Mouse (Mus musculus): ENCODE data around the gene Cks2. TPM values are rescaled to one million over a fixed set of nuclear protein-coding genes. Genes with fewer than 3 reads are reported as not detected.

Cks2 gene
- 414 and 561 TPM in 2 replicates for polyA plus RNA-seq (2014; fragmentation: Nextera tagmentation; extraction: Ambion mirVana)

GRCm38 (mm10) chr13:51644829-51645789, at the start of gene Cks2:
Gene Cks2, plus strand, starts transcription at chr13:51645232.
- Histone ChIP-seq H3K9ac (ENCODE audit: low read depth, low read length) (peak within 1 kb of the TSS; percentile 95), H3K9me3 (ENCODE audit: control insufficient read depth, low read length) (no peaks in the 10 kb centered on the region), H3K27ac (ENCODE audit: low read depth, low read length) (peak within 1 kb of the TSS; percentile 71), H3K36me3 (ENCODE audit: control insufficient read depth, insufficient read depth, low read length) (peaks cover 7% of the 10 kb centered on the region; the same call in 1 of the 2 replicates), H3K4me3 (ENCODE audit: low read length) (peak within 1 kb of the TSS; percentile 91), H3K4me1 (ENCODE audit: control insufficient read depth, insufficient read depth, low read length) (peaks cover 25% of the 10 kb centered on the region), H3K4me2 (replicated peaks; ENCODE audit: low read depth, low read length) (peak within 1 kb of the TSS; percentile 63), H3K27me3 (ENCODE audit: control insufficient read depth, insufficient read depth, low read length) (no peaks in the 10 kb centered on the region)
- peak; percentile 97 for ATAC-seq (ENCODE audit: low FRiP score, low TSS enrichment)
- under 1% methylated on average over 83 of the region's 83 CpGs for WGBS

GRCm38 (mm10) chr13:51595404-51595803, 49.6 kb upstream of the Cks2 start:
- H3K9me3 ChIP-seq (ENCODE audit: control insufficient read depth, low read length) = no peaks in the 10 kb centered on the region
- no peak overlapping the region for H3K27ac ChIP-seq (ENCODE audit: low read depth, low read length)
- 0 out of 2 replicates have a peak, but pooled peaks cover 3% of the 10 kb centered on the region for H3K27me3 ChIP-seq (ENCODE audit: control insufficient read depth, insufficient read depth, low read length)
- no peaks in the 10 kb centered on the region for H3K36me3 ChIP-seq (ENCODE audit: control insufficient read depth, insufficient read depth, low read length)
- ATAC-seq (ENCODE audit: low FRiP score, low TSS enrichment) = peak; percentile 24; the same call in 1 of the 2 replicates
- H3K4me1 ChIP-seq (ENCODE audit: control insufficient read depth, insufficient read depth, low read length) = 0 out of 2 replicates have a peak, but pooled peaks cover 3% of the 10 kb centered on the region
- WGBS = 25% methylated on average over 11 of the region's 11 CpGs
- peak overlapping the region; percentile 38 for H3K4me3 ChIP-seq (ENCODE audit: low read length)
- H3K9ac ChIP-seq (ENCODE audit: low read depth, low read length) = 0 out of 2 replicates have a peak overlapping the region, but pooled peaks have one; percentile 44
- H3K4me2 ChIP-seq (replicated peaks; ENCODE audit: low read depth, low read length) = peak overlapping the region; percentile 79

- H3K4me2 ChIP-seq (replicated peaks; ENCODE audit: low read depth, low read length) = no peak overlapping the region
- WGBS = 48% methylated on average over 2 of the region's 2 CpGs
- no peak for ATAC-seq (ENCODE audit: low FRiP score, low TSS enrichment)
Observed at GRCm38 (mm10) chr13:51598063-51598462, 47.0 kb upstream of the Cks2 start.

GRCm38 (mm10) chr13:51600169-51600568, 44.9 kb upstream of the Cks2 start:
- ATAC-seq (ENCODE audit: low FRiP score, low TSS enrichment) = no peak
- Histone ChIP-seq H3K4me2 (replicated peaks; ENCODE audit: low read depth, low read length) (no peak overlapping the region), H3K9ac (ENCODE audit: low read depth, low read length) (no peak overlapping the region), H3K27ac (ENCODE audit: low read depth, low read length) (no peak overlapping the region), H3K36me3 (ENCODE audit: control insufficient read depth, insufficient read depth, low read length) (no peaks in the 10 kb centered on the region), H3K27me3 (ENCODE audit: control insufficient read depth, insufficient read depth, low read length) (no peaks in the 10 kb centered on the region), H3K9me3 (ENCODE audit: control insufficient read depth, low read length) (no peaks in the 10 kb centered on the region), H3K4me1 (ENCODE audit: control insufficient read depth, insufficient read depth, low read length) (0 out of 2 replicates have a peak, but pooled peaks cover under 1% of the 10 kb centered on the region), H3K4me3 (ENCODE audit: low read length) (no peak overlapping the region)
- WGBS = 91% methylated on average over 8 of the region's 8 CpGs

More at GRCm38 (mm10) chr13:51598063-51598462, 47.0 kb upstream of the Cks2 start:
- Histone ChIP-seq H3K9me3 (ENCODE audit: control insufficient read depth, low read length) (no peaks in the 10 kb centered on the region), H3K27ac (ENCODE audit: low read depth, low read length) (no peak overlapping the region), H3K27me3 (ENCODE audit: control insufficient read depth, insufficient read depth, low read length) (0 out of 2 replicates have a peak, but pooled peaks cover 3% of the 10 kb centered on the region), H3K4me3 (ENCODE audit: low read length) (no peak overlapping the region), H3K9ac (ENCODE audit: low read depth, low read length) (no peak overlapping the region), H3K4me1 (ENCODE audit: control insufficient read depth, insufficient read depth, low read length) (0 out of 2 replicates have a peak, but pooled peaks cover 3% of the 10 kb centered on the region), H3K36me3 (ENCODE audit: control insufficient read depth, insufficient read depth, low read length) (no peaks in the 10 kb centered on the region)

GRCm38 (mm10) chr13:51602764-51603163, 42.3 kb upstream of the Cks2 start:
- H3K27ac ChIP-seq (ENCODE audit: low read depth, low read length) = no peak overlapping the region
- no peak overlapping the region for H3K4me3 ChIP-seq (ENCODE audit: low read length)
- no peaks in the 10 kb centered on the region for H3K4me1 ChIP-seq (ENCODE audit: control insufficient read depth, insufficient read depth, low read length)
- H3K9ac ChIP-seq (ENCODE audit: low read depth, low read length) = no peak overlapping the region
- ATAC-seq (ENCODE audit: low FRiP score, low TSS enrichment) = no peak; the same call in 1 of the 2 replicates
- 46% methylated on average over 8 of the region's 8 CpGs for WGBS
- no peak overlapping the region for H3K4me2 ChIP-seq (replicated peaks; ENCODE audit: low read depth, low read length)
- no peaks in the 10 kb centered on the region for H3K9me3 ChIP-seq (ENCODE audit: control insufficient read depth, low read length)
- H3K27me3 ChIP-seq (ENCODE audit: control insufficient read depth, insufficient read depth, low read length) = no peaks in the 10 kb centered on the region
- no peaks in the 10 kb centered on the region for H3K36me3 ChIP-seq (ENCODE audit: control insufficient read depth, insufficient read depth, low read length)

- ATAC-seq (ENCODE audit: low FRiP score, low TSS enrichment) = peak; percentile 63
- WGBS = 32% methylated on average over 16 of the region's 16 CpGs
- H3K9ac ChIP-seq (ENCODE audit: low read depth, low read length) = no peak overlapping the region
Observed at GRCm38 (mm10) chr13:51603221-51603893, 41.7 kb upstream of the Cks2 start.

GRCm38 (mm10) chr13:51603894-51604244, 41.2 kb upstream of the Cks2 start:
- WGBS = 40% methylated on average over 4 of the region's 4 CpGs
- ATAC-seq (ENCODE audit: low FRiP score, low TSS enrichment) = no peak

More at GRCm38 (mm10) chr13:51603221-51603893, 41.7 kb upstream of the Cks2 start:
- peak overlapping the region; percentile 19; the same call in 1 of the 2 replicates for H3K4me2 ChIP-seq (replicated peaks; ENCODE audit: low read depth, low read length)
- H3K4me3 ChIP-seq (ENCODE audit: low read length) = no peak overlapping the region
- H3K4me1 ChIP-seq (ENCODE audit: control insufficient read depth, insufficient read depth, low read length) = no peaks in the 10 kb centered on the region
- no peak overlapping the region for H3K27ac ChIP-seq (ENCODE audit: low read depth, low read length)
- no peaks in the 10 kb centered on the region for H3K9me3 ChIP-seq (ENCODE audit: control insufficient read depth, low read length)
- no peaks in the 10 kb centered on the region for H3K27me3 ChIP-seq (ENCODE audit: control insufficient read depth, insufficient read depth, low read length)
- H3K36me3 ChIP-seq (ENCODE audit: control insufficient read depth, insufficient read depth, low read length) = no peaks in the 10 kb centered on the region

GRCm38 (mm10) chr13:51609231-51609630, 35.8 kb upstream of the Cks2 start:
- no peak overlapping the region for H3K27ac ChIP-seq (ENCODE audit: low read depth, low read length)
- WGBS = 95% methylated on average over 7 of the region's 7 CpGs
- no peak overlapping the region for H3K4me2 ChIP-seq (replicated peaks; ENCODE audit: low read depth, low read length)
- H3K4me3 ChIP-seq (ENCODE audit: low read length) = no peak overlapping the region
- no peaks in the 10 kb centered on the region for H3K4me1 ChIP-seq (ENCODE audit: control insufficient read depth, insufficient read depth, low read length)
- no peak overlapping the region for H3K9ac ChIP-seq (ENCODE audit: low read depth, low read length)
- no peak for ATAC-seq (ENCODE audit: low FRiP score, low TSS enrichment)
- H3K9me3 ChIP-seq (ENCODE audit: control insufficient read depth, low read length) = no peaks in the 10 kb centered on the region
- no peaks in the 10 kb centered on the region for H3K36me3 ChIP-seq (ENCODE audit: control insufficient read depth, insufficient read depth, low read length)
- no peaks in the 10 kb centered on the region for H3K27me3 ChIP-seq (ENCODE audit: control insufficient read depth, insufficient read depth, low read length)

More at GRCm38 (mm10) chr13:51603894-51604244, 41.2 kb upstream of the Cks2 start:
- no peaks in the 10 kb centered on the region for H3K9me3 ChIP-seq (ENCODE audit: control insufficient read depth, low read length)
- no peak overlapping the region for H3K27ac ChIP-seq (ENCODE audit: low read depth, low read length)
- no peaks in the 10 kb centered on the region for H3K27me3 ChIP-seq (ENCODE audit: control insufficient read depth, insufficient read depth, low read length)
- H3K36me3 ChIP-seq (ENCODE audit: control insufficient read depth, insufficient read depth, low read length) = no peaks in the 10 kb centered on the region
- H3K4me3 ChIP-seq (ENCODE audit: low read length) = no peak overlapping the region
- H3K4me1 ChIP-seq (ENCODE audit: control insufficient read depth, insufficient read depth, low read length) = no peaks in the 10 kb centered on the region
- H3K9ac ChIP-seq (ENCODE audit: low read depth, low read length) = no peak overlapping the region
- no peak overlapping the region for H3K4me2 ChIP-seq (replicated peaks; ENCODE audit: low read depth, low read length)

All from kidney, embryonic 14.5 days (tissue).